Mouse (Mus musculus) layer of hippocampus, adult 18-20 months (tissue): ENCODE data around the gene Srsf4. TPM values are rescaled to one million over a fixed set of nuclear protein-coding genes. Genes with fewer than 3 reads are reported as not detected.

Experiments used
- DNase-seq, 2 experiments: peaks; one replicate each; pipeline ENCODE4 v3.0.0; 2022; ENCODE audit warnings: low spot score in 2 of 2
- long read RNA-seq: library from polyadenylated mRNA; stranded (forward); transcript quantifications from one replicate; pipeline ENCODE4 v2.0.0, GENCODE M21; 2021
- total RNA-seq, 2 experiments: library from RNA; stranded (reverse); gene quantifications; 2 replicates each; pipeline ENCODE4 v1.2.3; 2021

The Srsf4 gene
- total RNA-seq: 10 to 100 TPM; 71.4 to 71.5 TPM
- long read RNA-seq, transcript Srsf4-202 (6 exons, 2,257 nt): major isoform, 81 of 101 reads
- long read RNA-seq, partial matches to known transcripts: 2 of 101 reads
- long read RNA-seq, other reads (novel, unspliced or antisense): 17 of 101 reads

GRCm38 (mm10) chr4:131873293-131874168, at the start of gene Srsf4:
TSS of gene Srsf4 (plus strand) at chr4:131873617.
- DNase-seq: peak; percentile 87 to 96

- DNase-seq: no peak
These were observed 48.5 kb upstream of the Srsf4 start for GRCm38 (mm10) chr4:131824939-131825338.

GRCm38 (mm10) chr4:131825830-131826229, 47.6 kb upstream of the Srsf4 start:
- DNase-seq: no peak

DNA sequence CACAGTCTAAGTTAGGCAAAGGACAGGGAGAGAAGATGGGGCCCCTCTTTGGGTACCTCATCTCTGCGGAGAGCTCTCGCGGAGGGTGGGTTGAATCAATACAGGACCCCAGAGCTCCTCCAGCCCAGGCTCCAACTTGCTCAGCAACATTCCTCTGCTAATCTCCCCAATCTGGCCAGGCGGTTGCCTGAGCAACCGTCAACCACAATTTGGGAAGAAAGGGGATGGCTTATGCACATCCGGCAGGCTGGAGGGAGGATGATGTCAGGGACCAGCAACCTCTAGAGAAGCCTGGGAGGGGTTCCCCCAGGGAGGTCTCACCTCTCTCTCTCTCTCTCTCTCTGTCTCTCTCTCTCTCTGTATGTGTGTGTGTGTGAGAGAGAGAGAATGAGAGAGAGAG, 46.5 kb upstream of the Srsf4 start:
- DNase-seq: no peak

- no peak for DNase-seq
These were observed 44.3 kb upstream of the Srsf4 start for GRCm38 (mm10) chr4:131829123-131829522.

DNA sequence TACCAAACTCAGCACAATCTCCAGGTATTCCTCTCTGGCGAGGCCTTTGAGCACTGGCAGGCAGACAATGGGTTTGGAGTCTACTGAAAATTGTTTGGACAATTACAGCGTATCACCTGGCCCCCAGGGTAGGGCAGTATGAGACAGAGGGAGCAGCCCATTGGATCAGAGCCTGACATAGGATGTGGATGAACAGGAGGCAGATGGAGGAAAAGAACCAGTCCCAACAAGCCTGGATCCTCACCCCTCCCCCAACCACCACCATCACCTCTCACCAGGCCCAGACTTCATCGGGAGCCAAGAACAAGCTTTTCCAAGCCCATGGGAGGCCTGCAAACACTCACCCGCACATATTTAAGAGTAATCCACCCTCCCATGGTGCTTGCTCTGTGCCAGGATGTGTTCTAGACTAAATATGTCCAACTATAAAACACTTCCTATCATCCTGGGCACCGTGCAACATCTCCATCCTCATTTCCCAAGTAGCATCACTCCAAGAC, 41.8 kb upstream of the Srsf4 start:
- DNase-seq: no peak

GRCm38 (mm10) chr4:131832759-131833407, 40.5 kb upstream of the Srsf4 start:
- DNase-seq: no peak

DNA sequence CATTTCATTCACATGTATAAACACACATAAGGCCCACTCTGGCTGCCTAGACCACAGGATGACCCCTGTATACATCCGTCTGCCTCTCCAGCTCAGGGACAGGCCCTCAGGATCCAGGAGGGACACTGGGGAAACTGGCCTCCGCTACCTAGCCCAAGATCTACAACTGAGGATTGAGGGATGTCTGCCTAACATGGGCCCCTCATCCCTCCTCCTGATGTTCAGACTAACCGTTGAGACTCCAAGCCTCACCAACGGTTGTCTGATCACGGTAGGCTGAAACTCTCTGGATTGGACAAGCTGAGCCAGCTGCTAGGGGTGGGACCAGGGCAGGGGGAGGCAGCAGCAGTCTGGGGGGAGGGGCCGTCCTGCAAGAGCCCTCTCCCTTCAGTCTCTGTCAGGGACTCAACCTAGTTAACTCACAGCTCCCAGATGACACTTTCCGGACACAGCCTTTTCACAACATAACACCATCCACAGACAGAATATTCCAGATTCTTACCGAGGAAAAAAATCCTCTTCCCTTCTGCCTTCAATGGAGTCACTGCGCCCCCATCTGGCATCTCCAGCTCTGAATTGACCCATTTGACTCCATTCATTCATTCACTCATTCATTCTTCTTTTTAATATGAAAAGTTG, 39.3 kb upstream of the Srsf4 start:
- no peak for DNase-seq

- DNase-seq: no peak
These were observed 37.0 kb upstream of the Srsf4 start for GRCm38 (mm10) chr4:131836351-131836881.

- DNase-seq: no peak
These were observed 36.4 kb upstream of the Srsf4 start for GRCm38 (mm10) chr4:131836891-131837491.

DNA sequence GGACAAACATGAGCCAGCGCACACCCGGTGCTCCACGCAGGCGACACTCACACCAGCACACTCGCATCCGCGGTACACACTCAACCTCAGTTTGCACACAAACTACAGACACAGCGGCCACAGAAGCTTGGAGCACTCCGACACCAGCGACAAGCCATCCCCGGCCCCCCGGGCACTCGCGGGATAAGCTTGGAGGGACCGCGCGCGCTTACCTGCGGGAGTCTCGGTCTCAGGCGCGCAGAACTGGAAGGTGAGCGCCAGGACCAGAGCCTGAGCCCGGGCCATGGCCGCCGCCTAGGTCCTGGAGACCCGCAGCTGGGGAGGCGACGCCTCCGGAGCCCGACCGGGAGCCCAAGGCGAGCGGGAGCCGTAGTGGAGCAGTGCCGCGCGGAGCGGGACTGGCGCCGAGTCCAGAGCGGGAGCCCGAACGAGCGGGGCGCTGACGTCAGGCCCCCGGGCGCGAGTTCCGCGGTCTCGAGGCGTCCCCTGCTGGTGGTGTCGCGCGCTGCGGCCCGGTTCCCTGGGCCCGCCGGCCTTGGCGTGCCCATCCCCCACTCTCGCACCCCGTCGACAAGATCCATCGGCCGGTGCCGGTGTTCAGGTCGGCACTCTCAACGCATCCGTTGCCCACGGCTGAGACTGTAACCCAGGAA, 35.4 kb upstream of the Srsf4 start, which contains the start of gene Ptpru:
Gene Ptpru (minus strand): TSS at position 417 of the 653 bp plus-strand sequence.
- peak; percentile 86 to 92 for DNase-seq

DNA sequence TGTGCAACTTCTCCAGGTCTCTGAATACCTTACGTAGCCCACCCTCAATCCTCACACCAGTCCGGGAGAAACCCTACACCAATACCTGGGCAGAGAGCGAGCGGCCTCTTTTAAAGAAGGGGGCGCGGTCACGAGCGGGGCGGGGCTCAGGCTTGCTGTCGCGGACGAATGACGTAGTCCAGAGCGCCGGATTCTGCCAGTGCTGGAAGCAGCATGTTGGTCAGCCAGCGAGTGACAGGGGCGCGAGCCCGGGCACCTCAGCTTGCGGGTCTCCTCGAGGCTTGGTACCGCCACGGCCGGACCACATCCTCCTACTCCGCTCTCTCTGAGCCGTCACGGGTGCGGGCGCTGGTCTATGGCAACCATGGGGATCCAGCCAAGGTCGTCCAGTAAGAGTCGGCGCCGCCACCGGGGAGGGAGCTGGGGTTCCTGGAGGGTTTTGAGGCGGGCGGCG, 30.1 kb upstream of the Srsf4 start, which contains the start of gene Mecr:
Gene Mecr (plus strand): TSS at position 181 of the 454 bp plus-strand sequence.
- DNase-seq: peak; percentile 87 to 96

- no peak for DNase-seq
These were observed 27.2 kb upstream of the Srsf4 start for GRCm38 (mm10) chr4:131845991-131846778.

GRCm38 (mm10) chr4:131848082-131848481, 25.3 kb upstream of the Srsf4 start:
- no peak for DNase-seq

DNA sequence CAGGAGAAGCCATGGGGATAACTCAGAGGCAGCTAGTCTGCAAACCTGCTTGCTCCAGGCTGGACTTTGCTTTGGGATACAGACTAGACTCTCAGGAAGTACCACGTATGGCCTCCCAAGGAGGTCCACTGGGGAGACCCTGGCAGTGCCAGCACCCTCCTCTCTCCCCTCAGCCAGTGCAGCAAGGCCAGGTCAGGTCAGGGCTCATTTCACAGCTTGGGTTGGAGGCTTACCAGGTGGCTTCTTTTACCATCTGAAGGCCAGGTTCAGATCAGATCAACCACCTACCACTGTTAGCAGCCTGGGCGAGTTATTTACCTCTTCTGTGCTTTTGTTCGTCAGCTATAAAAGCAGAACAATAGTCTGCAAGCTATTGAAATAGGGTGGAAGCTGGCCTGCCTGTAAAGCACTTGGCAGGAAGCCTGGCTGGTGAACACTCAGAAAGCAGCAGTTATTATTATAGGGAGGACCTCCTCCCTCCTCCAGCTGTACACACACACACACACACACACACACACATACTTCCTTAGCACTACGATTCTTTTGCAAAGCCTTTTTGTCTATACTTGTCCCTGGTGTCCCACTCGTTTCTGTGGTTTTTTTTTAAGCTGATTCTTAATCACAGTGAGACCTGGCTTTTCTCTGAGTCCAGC, 23.3 kb upstream of the Srsf4 start:
- DNase-seq: peak; percentile 60 to 80

GRCm38 (mm10) chr4:131854950-131855349, 18.5 kb upstream of the Srsf4 start:
- no peak for DNase-seq

- peak; percentile 69 to 89 for DNase-seq
These were observed 12.7 kb upstream of the Srsf4 start for GRCm38 (mm10) chr4:131860492-131861340.

- no peak for DNase-seq
These were observed 12.1 kb upstream of the Srsf4 start for GRCm38 (mm10) chr4:131861341-131861739.
